Mouse (Mus musculus): ENCODE data around the gene Lrrc41. TPM values are rescaled to one million over a fixed set of nuclear protein-coding genes. Genes with fewer than 3 reads are reported as not detected.

Gene Lrrc41
- 15.0 TPM for polyA plus RNA-seq (2014; fragmentation: Illumina TruSeq; extraction: RNeasy Lipid Tissue Mini Kit (QIAGEN cat#74804); ENCODE audit: insufficient read depth, low read depth, low replicate concordance)

GRCm38 (mm10) chr4:116074861-116075620 lies at the start of gene Lrrc41, which contains the start of gene Uqcrh:
Gene Lrrc41, plus strand, starts transcription at chr4:116075269.
Gene Uqcrh, minus strand, starts transcription at chr4:116075071.

DNA sequence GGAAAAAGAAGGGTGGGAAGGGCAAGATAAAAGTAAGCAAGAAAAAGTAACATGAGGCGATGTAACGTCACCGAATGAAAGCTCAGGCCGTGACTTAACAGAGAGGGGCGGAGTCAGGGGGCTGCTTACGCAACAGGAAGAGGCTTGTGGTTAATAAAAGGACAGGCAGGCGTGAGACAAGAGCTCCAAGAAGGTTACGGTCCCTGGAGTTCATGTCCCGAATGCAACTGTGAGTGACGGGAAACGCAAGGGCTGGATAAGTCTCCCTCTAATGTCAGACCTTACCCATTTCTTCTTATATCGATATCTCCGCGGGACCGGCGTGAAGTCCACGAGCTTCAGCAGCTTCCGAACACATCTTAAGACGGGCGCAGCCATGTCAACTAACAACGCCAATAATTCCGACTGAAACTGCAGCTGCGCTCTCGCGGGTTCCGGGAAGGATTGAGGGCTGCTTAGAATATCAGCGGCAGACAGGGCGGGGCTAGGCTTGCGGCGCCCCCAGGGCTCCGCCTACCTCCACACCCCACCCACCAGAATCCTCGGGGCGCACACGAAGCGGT lies 21.6 kb upstream of the Lrrc41 start, which contains the start of gene Nsun4:
Nsun4 (minus strand) TSS at position 478 of the 563 bp plus-strand sequence.

DNA sequence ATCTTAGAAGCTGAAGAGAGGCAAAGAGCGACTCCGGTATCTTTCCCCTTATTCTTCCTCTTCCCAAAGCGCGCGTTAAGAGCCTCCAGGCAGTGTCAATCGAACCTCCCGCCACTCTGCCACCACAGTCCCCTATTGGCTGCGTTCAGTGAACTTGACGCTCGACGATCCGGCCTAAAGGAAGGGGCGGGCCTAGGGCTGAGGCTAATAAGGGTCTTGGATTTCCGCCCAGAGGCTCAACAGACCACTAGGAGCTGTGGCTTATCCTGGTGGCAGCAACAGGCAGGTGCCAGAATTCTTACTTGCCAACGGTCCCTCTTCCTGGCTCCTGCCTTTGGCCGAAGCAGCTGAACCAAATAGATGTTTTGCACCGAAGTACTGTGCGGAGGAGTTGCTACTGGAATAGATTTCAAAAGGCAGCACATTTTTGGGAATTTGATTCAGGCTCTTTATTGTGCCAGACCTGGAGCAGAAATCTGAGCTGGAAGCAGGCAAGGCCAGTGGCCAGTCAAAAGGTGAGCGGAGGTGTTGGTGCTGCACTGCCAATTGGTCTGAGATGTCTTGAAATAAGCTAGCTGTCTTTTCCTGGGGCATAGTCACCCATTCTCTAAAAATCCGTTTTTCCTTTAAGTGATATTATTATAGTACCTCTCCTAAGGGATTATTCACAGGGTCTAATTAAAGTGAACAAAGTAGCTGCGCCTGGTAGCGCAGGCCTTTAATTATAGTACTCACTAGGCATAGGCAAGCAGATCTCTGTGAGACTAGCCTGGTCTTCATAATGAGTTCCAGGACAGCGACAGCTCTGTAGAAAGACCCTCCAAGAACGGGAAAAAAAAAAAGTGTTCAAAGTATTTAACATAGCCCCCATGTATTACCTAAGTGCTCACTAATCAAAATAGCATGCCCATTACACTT lies 48.8 kb downstream of the Lrrc41 start, which contains the start of the genes Rad54l and Pomgnt1:
Rad54l (minus strand) TSS at position 89 of the 918 bp plus-strand sequence.
Pomgnt1 (plus strand) TSS at position 239 of the 918 bp plus-strand sequence.

Other genes with a start within 250 kb of the Lrrc41 start
- gene Mob3c, start 247.2 kb upstream of the Lrrc41 start, polyA plus RNA-seq (2014; fragmentation: Illumina TruSeq; extraction: RNeasy Lipid Tissue Mini Kit (QIAGEN cat#74804); ENCODE audit: insufficient read depth, low read depth, low replicate concordance): 9.3 TPM
- gene Mknk1, start 236.1 kb upstream of the Lrrc41 start, polyA plus RNA-seq (2014; fragmentation: Illumina TruSeq; extraction: RNeasy Lipid Tissue Mini Kit (QIAGEN cat#74804); ENCODE audit: insufficient read depth, low read depth, low replicate concordance): 17.4 TPM
- not detected for gene Kncn, start 190.9 kb upstream of the Lrrc41 start, polyA plus RNA-seq (2014; fragmentation: Illumina TruSeq; extraction: RNeasy Lipid Tissue Mini Kit (QIAGEN cat#74804); ENCODE audit: insufficient read depth, low read depth, low replicate concordance)
- not detected for gene 6430628N08Rik, start 184.6 kb upstream of the Lrrc41 start, polyA plus RNA-seq (2014; fragmentation: Illumina TruSeq; extraction: RNeasy Lipid Tissue Mini Kit (QIAGEN cat#74804); ENCODE audit: insufficient read depth, low read depth, low replicate concordance)
- gene Dmbx1, start 135.3 kb upstream of the Lrrc41 start, polyA plus RNA-seq (2014; fragmentation: Illumina TruSeq; extraction: RNeasy Lipid Tissue Mini Kit (QIAGEN cat#74804); ENCODE audit: insufficient read depth, low read depth, low replicate concordance): not detected
- 8.7 TPM for gene Faah, start 57.3 kb upstream of the Lrrc41 start, polyA plus RNA-seq (2014; fragmentation: Illumina TruSeq; extraction: RNeasy Lipid Tissue Mini Kit (QIAGEN cat#74804); ENCODE audit: insufficient read depth, low read depth, low replicate concordance)
- gene Nsun4, start 21.4 kb upstream of the Lrrc41 start, polyA plus RNA-seq (2014; fragmentation: Illumina TruSeq; extraction: RNeasy Lipid Tissue Mini Kit (QIAGEN cat#74804); ENCODE audit: insufficient read depth, low read depth, low replicate concordance): 12.6 TPM
- gene Uqcrh, start 198 bp upstream of the Lrrc41 start, polyA plus RNA-seq (2014; fragmentation: Illumina TruSeq; extraction: RNeasy Lipid Tissue Mini Kit (QIAGEN cat#74804); ENCODE audit: insufficient read depth, low read depth, low replicate concordance): 870 TPM
- 0.28 TPM for gene Rad54l, start 48.4 kb downstream of the Lrrc41 start, polyA plus RNA-seq (2014; fragmentation: Illumina TruSeq; extraction: RNeasy Lipid Tissue Mini Kit (QIAGEN cat#74804); ENCODE audit: insufficient read depth, low read depth, low replicate concordance)
- 35.4 TPM for gene Pomgnt1, start 48.6 kb downstream of the Lrrc41 start, polyA plus RNA-seq (2014; fragmentation: Illumina TruSeq; extraction: RNeasy Lipid Tissue Mini Kit (QIAGEN cat#74804); ENCODE audit: insufficient read depth, low read depth, low replicate concordance)
- 2.2 TPM for gene Lurap1, start 76.1 kb downstream of the Lrrc41 start, polyA plus RNA-seq (2014; fragmentation: Illumina TruSeq; extraction: RNeasy Lipid Tissue Mini Kit (QIAGEN cat#74804); ENCODE audit: insufficient read depth, low read depth, low replicate concordance)
- 84.5 TPM for gene Tspan1, start 92.3 kb downstream of the Lrrc41 start, polyA plus RNA-seq (2014; fragmentation: Illumina TruSeq; extraction: RNeasy Lipid Tissue Mini Kit (QIAGEN cat#74804); ENCODE audit: insufficient read depth, low read depth, low replicate concordance)
- not detected for gene 1700042G07Rik, start 98.1 kb downstream of the Lrrc41 start, polyA plus RNA-seq (2014; fragmentation: Illumina TruSeq; extraction: RNeasy Lipid Tissue Mini Kit (QIAGEN cat#74804); ENCODE audit: insufficient read depth, low read depth, low replicate concordance)
- gene Gm49337, start 98.1 kb downstream of the Lrrc41 start, polyA plus RNA-seq (2014; fragmentation: Illumina TruSeq; extraction: RNeasy Lipid Tissue Mini Kit (QIAGEN cat#74804); ENCODE audit: insufficient read depth, low read depth, low replicate concordance): not detected
- 4.5 TPM for gene Pik3r3, start 146.3 kb downstream of the Lrrc41 start, polyA plus RNA-seq (2014; fragmentation: Illumina TruSeq; extraction: RNeasy Lipid Tissue Mini Kit (QIAGEN cat#74804); ENCODE audit: insufficient read depth, low read depth, low replicate concordance)

Measured in lung, adult 10 weeks (tissue).